Mouse (Mus musculus) G1E-ER4 (cell line): Measurements from ENCODE around the gene Aldh3b3. TPM values are rescaled to one million over a fixed set of nuclear protein-coding genes. Genes with fewer than 3 reads are reported as not detected.

ENCODE experiments used
- GATA1 ChIP-seq: IDR thresholded peaks from one replicate; pipeline ENCODE4 v1.8.0; 2012; ENCODE audit warnings: low read length, inconsistent platforms
- polyA plus RNA-seq: library from polyadenylated mRNA; stranded (reverse); fragments of >175 nt; gene quantifications from 2 replicates; pipeline ENCODE4 v1.2.3, GENCODE M21; 2012

Gene Aldh3b3
- polyA plus RNA-seq, 1 experiment: not detected

DNA sequence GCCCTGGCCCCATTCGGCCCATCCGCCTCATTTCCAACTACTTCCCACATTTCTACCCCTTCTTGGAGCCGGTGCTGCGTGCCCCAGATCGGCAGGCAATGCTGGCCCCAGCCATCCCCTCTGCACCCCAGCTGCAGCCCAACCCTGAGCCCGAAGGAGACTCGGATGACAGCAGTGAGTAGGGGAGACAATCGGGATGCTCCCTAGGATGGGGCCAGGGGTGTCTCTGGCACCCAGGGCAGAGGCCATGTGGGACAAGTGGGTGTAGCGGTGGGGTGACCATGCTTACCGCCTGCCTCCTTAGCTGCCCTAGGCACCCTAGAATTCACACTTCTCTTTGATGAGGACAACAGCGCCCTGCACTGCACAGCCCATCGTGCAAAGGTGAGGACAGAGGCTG lies 45.2 kb downstream of the Aldh3b3 start:
- no peak for TF ChIP-seq GATA1

DNA sequence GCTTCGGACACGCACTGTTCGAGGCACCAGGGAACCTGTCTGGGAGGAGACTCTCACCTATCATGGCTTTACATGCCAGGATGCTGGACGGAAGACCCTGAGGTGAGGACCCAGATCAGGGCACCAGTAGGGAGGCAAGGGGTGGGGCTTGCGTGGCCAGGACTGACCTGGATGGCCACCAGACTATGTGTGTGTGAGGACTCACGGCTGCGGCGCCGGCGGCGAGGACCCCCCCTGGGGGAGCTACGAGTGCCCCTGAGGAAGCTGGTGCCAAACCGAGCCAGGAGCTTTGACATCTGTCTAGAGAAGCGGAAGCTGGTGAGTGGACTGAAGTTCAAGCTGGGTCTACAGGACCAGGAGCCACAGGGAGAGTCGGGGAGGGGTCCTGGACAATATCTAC lies 45.9 kb downstream of the Aldh3b3 start:
- no peak for TF ChIP-seq GATA1

DNA sequence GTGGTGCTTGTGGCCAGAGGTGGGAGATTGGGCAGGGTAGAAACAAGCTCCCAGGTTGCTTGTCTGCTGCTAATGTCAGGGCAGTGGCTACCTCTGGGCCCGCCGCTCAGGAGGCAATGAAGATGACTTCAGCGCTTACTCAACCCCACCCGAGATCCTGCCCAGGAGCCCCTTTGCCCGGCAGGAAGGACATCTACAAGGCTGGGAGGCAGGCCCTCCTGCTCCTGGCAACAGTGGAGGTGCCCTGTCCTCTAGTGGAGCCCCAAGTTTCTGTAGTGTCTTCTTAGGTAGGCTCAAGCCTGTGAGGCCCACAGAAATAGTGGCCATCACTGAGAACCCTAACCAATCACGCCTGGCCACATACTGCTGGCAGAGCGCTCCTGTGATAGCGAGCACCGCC lies 46.6 kb downstream of the Aldh3b3 start:
- TF ChIP-seq GATA1: no peak

DNA sequence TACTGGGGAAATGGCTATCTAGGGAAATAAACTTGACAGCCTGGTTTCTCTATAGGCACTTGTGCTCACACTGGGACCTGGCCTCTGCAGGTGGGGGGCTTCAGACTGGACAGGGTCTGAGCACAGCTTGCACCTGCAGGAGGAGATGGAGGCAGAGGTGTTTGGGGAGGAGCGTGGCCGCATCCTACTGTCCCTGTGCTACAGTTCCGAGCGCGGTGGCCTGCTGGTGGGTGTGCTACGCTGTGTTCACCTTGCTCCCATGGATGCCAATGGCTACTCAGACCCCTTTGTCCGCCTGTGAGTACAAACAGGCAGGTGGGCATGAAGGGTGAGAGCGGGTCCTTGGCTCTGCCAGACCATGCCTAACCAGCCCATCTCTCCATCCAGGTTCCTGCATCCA lies 47.5 kb downstream of the Aldh3b3 start:
- no peak for TF ChIP-seq GATA1

DNA sequence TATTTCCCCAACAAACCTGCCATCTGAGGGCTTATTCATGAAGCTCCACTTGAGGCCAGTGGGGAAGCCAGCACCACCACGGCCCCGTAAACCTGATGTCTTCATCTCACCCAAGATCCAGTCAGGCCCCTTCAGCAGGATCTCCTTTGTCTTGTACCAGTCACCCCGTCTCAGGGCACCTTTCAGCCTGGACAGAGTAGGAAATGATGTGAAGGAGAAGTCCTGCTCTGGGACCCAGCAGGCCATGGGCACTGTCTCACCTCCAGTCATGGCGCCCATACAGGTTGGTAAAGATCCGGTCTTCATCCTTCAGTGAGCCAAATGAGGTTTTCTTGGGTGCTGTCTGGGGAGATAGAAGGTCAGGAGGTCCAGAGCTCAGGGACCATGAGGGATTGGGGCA lies 52.6 kb downstream of the Aldh3b3 start:
- no peak for TF ChIP-seq GATA1

DNA sequence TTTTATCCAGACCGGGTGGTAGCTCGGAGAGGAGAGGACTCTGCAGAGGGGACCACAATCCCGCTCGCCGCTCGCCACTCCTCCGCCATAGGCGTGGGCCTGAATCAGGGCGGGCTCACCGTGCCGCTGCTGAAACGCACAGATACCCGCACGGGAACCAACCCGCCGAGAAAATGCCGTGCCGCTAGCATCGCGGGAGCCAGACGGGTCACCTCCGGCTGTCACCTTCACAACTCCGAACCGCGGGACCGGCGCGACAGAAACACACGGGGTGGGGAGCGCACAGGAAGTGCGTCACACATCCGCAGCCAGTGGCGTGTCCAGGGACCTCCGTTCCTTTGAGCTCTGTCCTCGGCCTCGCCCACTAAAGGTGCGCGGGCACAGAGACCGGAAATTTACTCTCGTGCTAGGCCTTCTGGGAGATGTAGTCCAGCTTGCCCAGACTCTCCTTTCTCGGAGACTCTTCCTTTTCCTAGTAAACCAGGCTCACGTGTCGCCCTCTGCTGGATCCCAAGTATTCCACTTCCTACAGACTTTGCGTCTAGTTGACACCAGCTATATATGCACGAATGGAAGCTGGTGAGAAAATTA lies 54.1 kb downstream of the Aldh3b3 start, which contains the start of gene Ndufv1:
Ndufv1 (minus strand) TSS at position 375 of the 591 bp plus-strand sequence.
- no peak for TF ChIP-seq GATA1

DNA sequence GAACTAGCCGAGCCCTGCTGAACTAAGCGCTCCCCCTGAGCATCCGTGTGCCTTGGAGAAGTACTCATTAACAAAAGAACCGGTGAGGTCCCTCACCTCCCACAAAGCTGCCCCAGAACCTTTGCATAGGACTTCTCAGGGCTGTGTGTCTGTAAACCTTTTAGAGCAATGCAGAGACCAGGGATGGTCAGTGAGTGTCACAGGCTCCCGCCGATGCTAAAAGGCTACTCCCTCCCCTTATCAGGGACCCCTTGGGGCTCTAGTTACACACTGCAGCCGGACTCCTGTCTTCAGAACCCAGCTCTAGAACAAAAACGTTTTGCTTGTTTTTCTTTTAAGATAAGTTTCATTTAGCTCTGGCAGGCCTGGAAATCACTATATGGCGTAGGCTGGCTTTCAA lies 54.6 kb downstream of the Aldh3b3 start:
- TF ChIP-seq GATA1: no peak

DNA sequence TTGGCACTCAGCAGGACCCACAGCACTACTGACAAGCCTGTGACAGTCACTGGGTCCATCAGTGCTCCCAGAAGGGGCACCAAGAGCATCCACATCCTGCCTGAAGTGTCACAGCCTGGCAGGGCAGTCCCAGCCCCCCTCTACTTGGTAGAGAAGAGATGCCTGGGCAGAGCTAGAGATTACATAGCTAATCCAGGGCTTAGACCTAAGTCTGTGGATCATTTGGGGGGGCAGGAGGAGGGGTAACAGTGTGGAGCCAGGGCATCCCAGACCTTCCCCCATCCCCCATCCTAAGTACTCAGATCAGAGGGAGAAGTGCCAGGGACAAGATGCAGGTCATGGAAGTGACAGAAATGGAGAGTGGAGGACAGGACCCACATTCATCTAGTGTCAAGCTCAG lies 56.4 kb downstream of the Aldh3b3 start:
- no peak for TF ChIP-seq GATA1

DNA sequence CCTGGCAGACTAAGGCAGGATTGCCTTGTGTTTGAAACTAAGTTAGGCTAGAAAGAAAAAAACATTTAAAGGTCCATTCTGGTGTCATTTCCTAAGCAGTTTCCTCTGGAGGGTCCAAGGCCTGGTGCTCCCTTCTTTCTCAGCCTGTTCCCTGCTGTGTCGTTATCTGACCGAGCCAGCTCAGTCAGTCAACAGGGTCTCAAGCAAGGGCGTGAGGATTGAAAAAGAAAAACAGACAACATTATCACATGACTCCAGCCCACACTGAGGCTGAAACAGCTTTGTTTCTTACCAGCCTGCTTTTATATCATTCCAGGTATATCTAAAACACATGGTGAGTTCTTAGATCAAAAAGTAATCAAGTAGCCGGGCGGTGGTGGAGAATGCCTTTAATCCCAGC lies 57.2 kb downstream of the Aldh3b3 start:
- TF ChIP-seq GATA1: no peak

DNA sequence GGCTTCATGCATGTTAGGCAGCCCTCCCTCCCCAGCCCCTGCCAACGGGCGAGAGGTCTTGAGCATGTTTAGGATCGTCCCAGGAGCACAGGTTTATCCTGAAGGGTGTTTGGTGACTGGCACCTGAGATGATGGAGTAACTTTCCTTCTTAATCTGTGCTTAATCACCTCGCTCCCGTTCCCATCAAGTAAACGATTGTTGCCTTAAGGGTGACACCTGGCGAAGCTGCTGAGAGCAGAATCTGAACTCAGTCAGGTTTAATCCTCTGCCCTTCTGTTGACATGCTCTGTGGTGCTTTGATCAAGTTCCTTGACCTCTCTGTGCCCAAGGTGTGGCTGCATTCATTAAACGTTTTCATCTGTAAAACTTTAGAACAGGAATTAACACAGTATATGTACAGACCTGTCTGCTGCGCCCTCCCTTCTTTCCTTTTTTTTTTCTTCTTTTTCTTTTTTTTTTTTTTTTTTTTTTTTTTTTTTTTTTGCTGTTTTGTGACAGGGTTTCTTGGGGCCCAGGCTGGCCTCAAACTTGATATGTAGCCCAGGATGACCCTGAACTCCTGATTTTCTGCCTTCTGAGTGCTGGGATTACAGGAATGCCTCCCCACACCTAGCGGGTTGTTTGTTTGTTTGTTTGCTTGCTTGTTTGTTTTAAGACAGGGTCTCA lies 59.6 kb downstream of the Aldh3b3 start:
- TF ChIP-seq GATA1: no peak

DNA sequence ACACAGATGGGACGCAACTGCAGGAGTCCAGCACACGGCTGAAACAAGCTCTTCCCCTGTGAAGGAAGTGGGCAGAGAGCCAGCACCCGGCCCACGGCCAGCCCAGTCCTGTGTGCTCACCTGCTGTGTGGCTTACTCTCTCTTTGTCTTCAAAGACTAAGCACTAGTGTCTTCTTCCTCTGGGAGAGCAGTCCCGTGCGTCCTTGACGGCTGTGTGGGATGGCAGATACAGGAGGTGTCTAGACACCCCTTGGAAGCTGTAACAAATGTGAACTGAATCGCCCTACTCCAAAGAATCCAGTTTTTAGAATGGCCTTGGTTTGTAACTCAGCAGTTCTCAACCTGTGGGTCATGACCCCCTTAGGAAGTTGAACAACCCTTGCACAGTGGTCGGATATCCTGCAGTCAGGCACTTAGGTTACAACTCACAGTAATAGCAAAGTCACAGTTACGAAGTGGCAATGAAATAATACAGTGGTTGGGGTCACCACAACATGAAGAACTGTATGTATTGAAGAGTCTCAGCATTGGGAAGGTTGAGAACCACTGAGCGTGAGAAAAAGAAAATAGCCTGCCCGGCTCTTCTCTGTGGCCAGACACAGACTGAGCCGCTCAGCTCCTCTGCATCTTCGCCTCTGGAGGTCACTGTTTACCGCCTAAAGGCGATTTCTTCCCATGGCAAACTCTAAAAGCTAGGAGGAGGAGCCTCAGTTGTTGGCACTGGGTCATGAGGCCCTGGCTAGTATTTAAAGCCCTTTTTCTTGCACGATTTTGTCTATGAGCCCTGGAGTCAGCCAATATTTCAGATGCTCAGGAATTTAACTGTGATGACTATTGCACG lies 60.5 kb downstream of the Aldh3b3 start:
- TF ChIP-seq GATA1: no peak

Other genes with a start within 250 kb of the Aldh3b3 start
- gene Kmt5b, start 191.2 kb upstream of the Aldh3b3 start, polyA plus RNA-seq: 7.1 and 10.0 TPM in 2 replicates
- 15.2 and 16.8 TPM in 2 replicates for gene Chka, start 106.9 kb upstream of the Aldh3b3 start, polyA plus RNA-seq
- gene Tcirg1, start 51.5 kb upstream of the Aldh3b3 start, polyA plus RNA-seq: 34.5 and 39.3 TPM in 2 replicates
- gene Ndufs8, start 45.9 kb upstream of the Aldh3b3 start, polyA plus RNA-seq: 41.9 and 220 TPM in 2 replicates
- not detected in 2 replicates for gene Aldh3b1, start 28.8 kb upstream of the Aldh3b3 start, polyA plus RNA-seq
- gene Unc93b1, start 23.5 kb upstream of the Aldh3b3 start, polyA plus RNA-seq: 0.11 TPM in 1 of 2 replicates, not detected in the other
- not detected in 2 replicates for gene Aldh3b2, start 13.7 kb downstream of the Aldh3b3 start, polyA plus RNA-seq
- gene Acy3, start 27.9 kb downstream of the Aldh3b3 start, polyA plus RNA-seq: 5.4 and 7.1 TPM in 2 replicates
- not detected in 2 replicates for gene Tbx10, start 34.1 kb downstream of the Aldh3b3 start, polyA plus RNA-seq
- 26.3 and 32.2 TPM in 2 replicates for gene Nudt8, start 41.9 kb downstream of the Aldh3b3 start, polyA plus RNA-seq
- gene Gm49405, start 42.0 kb downstream of the Aldh3b3 start, polyA plus RNA-seq: 3.8 and 5.3 TPM in 2 replicates
- 7.2 and 8.9 TPM in 2 replicates for gene Doc2g, start 44.7 kb downstream of the Aldh3b3 start, polyA plus RNA-seq
- gene Ndufv1, start 54.2 kb downstream of the Aldh3b3 start, polyA plus RNA-seq: 378 and 401 TPM in 2 replicates
- gene Gstp1, start 79.3 kb downstream of the Aldh3b3 start, polyA plus RNA-seq: 40.1 and 105 TPM in 2 replicates
- gene Gstp2, start 87.4 kb downstream of the Aldh3b3 start, polyA plus RNA-seq: not detected in 2 replicates
- 4.1 and 7.7 TPM in 2 replicates for gene Gstp3, start 100.9 kb downstream of the Aldh3b3 start, polyA plus RNA-seq
- not detected in 2 replicates for gene Cabp2, start 122.9 kb downstream of the Aldh3b3 start, polyA plus RNA-seq
- gene Cdk2ap2, start 138.5 kb downstream of the Aldh3b3 start, polyA plus RNA-seq: 70.4 and 72.4 TPM in 2 replicates
- gene Pitpnm1, start 141.4 kb downstream of the Aldh3b3 start, polyA plus RNA-seq: 36.1 and 36.7 TPM in 2 replicates
- gene Aip, start 167.2 kb downstream of the Aldh3b3 start, polyA plus RNA-seq: 99.6 and 105 TPM in 2 replicates
- not detected in 2 replicates for gene Gpr152, start 181.1 kb downstream of the Aldh3b3 start, polyA plus RNA-seq
- 0.06 TPM in 1 of 2 replicates, not detected in the other for gene Cabp4, start 185.4 kb downstream of the Aldh3b3 start, polyA plus RNA-seq
- gene Coro1b, start 190.0 kb downstream of the Aldh3b3 start, polyA plus RNA-seq: 187 and 368 TPM in 2 replicates
- 448 and 548 TPM in 2 replicates for gene Ptprcap, start 195.0 kb downstream of the Aldh3b3 start, polyA plus RNA-seq
- 92.1 and 99.4 TPM in 2 replicates for gene Rps6kb2, start 204.7 kb downstream of the Aldh3b3 start, polyA plus RNA-seq
- gene Carns1, start 216.8 kb downstream of the Aldh3b3 start, polyA plus RNA-seq: 0.39 and 0.46 TPM in 2 replicates
- gene Tbc1d10c, start 232.6 kb downstream of the Aldh3b3 start, polyA plus RNA-seq: 19.4 and 24.6 TPM in 2 replicates
- gene Ppp1ca, start 233.4 kb downstream of the Aldh3b3 start, polyA plus RNA-seq: 609 and 669 TPM in 2 replicates
- gene Rad9a, start 243.0 kb downstream of the Aldh3b3 start, polyA plus RNA-seq: 28.7 and 31.6 TPM in 2 replicates